Mouse (Mus musculus) limb, embryonic 12.5 days (tissue): Measurements from ENCODE around the gene Kcnn4. TPM values are rescaled to one million over a fixed set of nuclear protein-coding genes. Genes with fewer than 3 reads are reported as not detected.

Experiments
- ATAC-seq: fragments of 200-750 bp; cut with Nextera tagmentation; 2 replicates; pipeline ENCODE4 v1.8.0; 2017; ENCODE audit warnings: low read depth, moderate TSS enrichment; ENCODE audit not compliant: insufficient number of reproducible peaks, insufficient read depth, low FRiP score, low TSS enrichment
- H3K27ac ChIP-seq: fragments of 300-500 bp; sonication (generic); 2 replicates; pipeline ENCODE4 v1.5.1; 2016; ENCODE audit warnings: mild to moderate bottlenecking, moderate library complexity
- H3K27me3 ChIP-seq: fragments of 300-500 bp; sonication (generic); 2 replicates; pipeline ENCODE4 v1.6.1; 2016; ENCODE audit warnings: mild to moderate bottlenecking, moderate library complexity
- H3K36me3 ChIP-seq: fragments of 300-500 bp; sonication (generic); 2 replicates; pipeline ENCODE4 v1.6.1; 2016; ENCODE audit warnings: mild to moderate bottlenecking, moderate library complexity
- H3K4me1 ChIP-seq: fragments of 300-500 bp; sonication (generic); replicated peaks from 2 replicates; pipeline ENCODE4 v1.6.1; 2016
- H3K4me2 ChIP-seq: fragments of 300-500 bp; sonication (generic); 2 replicates; pipeline ENCODE4 v1.6.1; 2016; ENCODE audit warnings: mild to moderate bottlenecking, moderate library complexity
- H3K4me3 ChIP-seq: fragments of 300-500 bp; sonication (generic); replicated peaks from 2 replicates; pipeline ENCODE4 v1.5.1; 2016; ENCODE audit warnings: mild to moderate bottlenecking
- H3K9ac ChIP-seq: fragments of 300-500 bp; sonication (generic); replicated peaks from 2 replicates; pipeline ENCODE4 v1.6.1; 2016; ENCODE audit warnings: mild to moderate bottlenecking, moderate library complexity
- H3K9me3 ChIP-seq: fragments of 300-500 bp; sonication (generic); 2 replicates; pipeline ENCODE4 v1.6.1; 2016; ENCODE audit warnings: mild to moderate bottlenecking, moderate library complexity
- WGBS: fragments of 180-500 bp; shearing (Covaris S2); methylation state at CpG from one replicate; pipeline ENCODE4 v1.1.7; 2016; 5-methylcytosine and 5-hydroxymethylcytosine counted together
- polyA plus RNA-seq: library from polyadenylated mRNA; unstranded; fragments of >200 nt; fragmentation: Nextera tagmentation; extraction: Ambion mirVana; gene quantifications from 2 replicates; pipeline ENCODE4 v1.2.1, GENCODE M21; 2016

The Kcnn4 gene
- polyA plus RNA-seq, 1 experiment from 2014 or later = 2.1 TPM

DNA sequence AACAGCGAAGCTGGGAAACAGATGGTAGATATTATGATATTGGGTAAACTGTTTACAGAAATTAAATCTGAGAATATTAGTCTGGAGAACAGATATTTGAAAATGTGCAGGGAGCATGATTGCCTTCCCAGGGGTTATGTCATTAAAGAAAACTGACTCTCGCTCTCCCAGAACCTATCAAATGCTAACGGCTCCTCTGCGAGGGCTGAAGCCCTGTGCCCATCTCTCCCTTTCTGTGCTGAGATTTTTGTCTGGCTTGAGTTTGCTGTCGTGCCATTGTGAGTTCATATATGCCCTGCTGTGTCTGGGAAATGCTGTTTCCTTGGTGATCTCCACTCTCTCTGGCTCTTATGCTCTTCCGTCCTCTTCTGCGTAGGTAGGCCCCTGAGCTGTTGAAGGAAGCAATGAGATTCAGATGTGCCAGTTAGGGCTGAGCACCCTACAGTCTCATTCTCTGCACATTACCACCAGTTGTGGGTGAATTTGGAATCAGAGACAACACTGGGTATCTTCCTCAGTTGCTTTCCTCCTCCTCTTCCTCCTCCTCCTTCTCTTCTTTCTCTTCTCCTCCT, 26.3 kb upstream of the Kcnn4 start:
- Histone ChIP-seq H3K9me3 (0 out of 2 replicates have a peak, but pooled peaks cover 5% of the 10 kb centered on the region), H3K4me2 (no peak overlapping the region), H3K4me1 (no peaks in the 10 kb centered on the region), H3K36me3 (no peaks in the 10 kb centered on the region), H3K4me3 (no peak overlapping the region), H3K9ac (no peak overlapping the region), H3K27me3 (0 out of 2 replicates have a peak, but pooled peaks cover 4% of the 10 kb centered on the region), H3K27ac (no peak overlapping the region)
- no peak for ATAC-seq
- WGBS = 72% methylated on average over 7 of the region's 7 CpGs

DNA sequence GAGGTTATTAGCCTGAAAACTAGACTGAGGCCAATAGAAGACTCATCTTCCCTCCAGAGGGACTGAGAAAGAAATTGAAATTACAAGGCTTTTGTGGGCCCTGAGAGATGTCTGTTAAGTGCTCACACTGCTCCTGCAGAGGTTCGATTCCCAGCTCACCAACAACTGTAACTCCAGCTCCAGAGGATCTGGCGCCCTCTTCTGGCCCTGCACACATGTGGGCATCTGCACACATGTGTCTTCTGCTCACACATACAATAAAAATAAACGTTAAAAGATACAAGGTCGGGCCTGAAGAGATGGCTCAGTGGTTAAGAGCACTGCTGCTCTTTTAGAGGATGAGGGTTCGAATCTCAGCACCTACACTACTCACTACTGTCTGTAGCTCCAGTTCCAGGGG, 23.6 kb upstream of the Kcnn4 start:
- Histone ChIP-seq H3K27ac (no peak overlapping the region), H3K36me3 (no peaks in the 10 kb centered on the region), H3K4me3 (no peak overlapping the region), H3K4me2 (no peak overlapping the region), H3K27me3 (0 out of 2 replicates have a peak, but pooled peaks cover 7% of the 10 kb centered on the region), H3K9me3 (no peaks in the 10 kb centered on the region), H3K4me1 (no peaks in the 10 kb centered on the region), H3K9ac (no peak overlapping the region)
- no peak for ATAC-seq
- WGBS = 69% methylated on average over 5 of the region's 5 CpGs

DNA sequence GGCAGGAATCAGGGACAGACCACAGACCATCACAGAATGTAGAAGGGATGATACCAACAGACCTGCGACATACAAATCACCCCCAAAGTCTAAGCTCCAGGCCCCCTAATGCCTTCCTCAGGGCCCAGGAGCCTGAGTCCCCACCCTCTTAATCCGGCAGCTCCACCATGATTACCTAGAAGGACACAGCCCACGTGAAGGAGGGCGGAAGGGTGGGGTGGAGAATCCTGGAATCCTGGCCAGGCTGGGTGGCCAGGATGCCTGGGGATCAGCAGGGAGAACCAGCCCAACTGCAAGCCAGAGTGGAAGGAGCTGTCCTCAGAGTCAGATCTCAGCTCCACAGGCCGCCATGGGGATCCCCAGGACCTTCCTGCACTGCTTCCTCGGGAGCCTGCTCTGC, 21.2 kb upstream of the Kcnn4 start, which contains the start of gene Lypd5:
Gene Lypd5 (plus strand): TSS at position 301 of the 400 bp plus-strand sequence.
- 41% methylated on average over 6 of the region's 6 CpGs for WGBS
- Histone ChIP-seq H3K9ac (no peak within 1 kb of the TSS), H3K4me2 (no peak within 1 kb of the TSS), H3K4me1 (no peaks in the 10 kb centered on the region), H3K9me3 (no peaks in the 10 kb centered on the region), H3K4me3 (no peak within 1 kb of the TSS), H3K27ac (no peak within 1 kb of the TSS), H3K36me3 (no peaks in the 10 kb centered on the region), H3K27me3 (peaks cover 17% of the 10 kb centered on the region)
- no peak for ATAC-seq

DNA sequence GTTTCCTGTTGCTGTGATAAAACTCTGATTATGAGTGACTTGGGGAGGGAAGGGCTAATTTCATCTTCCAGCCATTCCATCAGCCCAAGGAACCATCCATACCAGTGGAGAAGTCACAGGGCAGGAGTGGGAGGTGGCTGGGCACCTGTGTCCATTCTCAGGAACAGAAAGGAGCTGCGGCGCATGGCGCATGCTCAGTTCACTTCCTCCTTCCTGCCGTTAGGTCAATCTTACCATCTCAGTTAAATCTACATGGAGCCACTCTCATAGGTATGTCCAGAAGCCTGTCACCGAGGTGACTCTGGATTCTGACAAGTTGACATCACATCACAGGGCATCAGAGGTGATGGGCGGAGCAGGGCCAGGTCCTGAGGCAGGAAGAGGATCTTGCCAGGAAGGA, 14.4 kb upstream of the Kcnn4 start:
- 86% methylated on average over 6 of the region's 6 CpGs for WGBS

DNA sequence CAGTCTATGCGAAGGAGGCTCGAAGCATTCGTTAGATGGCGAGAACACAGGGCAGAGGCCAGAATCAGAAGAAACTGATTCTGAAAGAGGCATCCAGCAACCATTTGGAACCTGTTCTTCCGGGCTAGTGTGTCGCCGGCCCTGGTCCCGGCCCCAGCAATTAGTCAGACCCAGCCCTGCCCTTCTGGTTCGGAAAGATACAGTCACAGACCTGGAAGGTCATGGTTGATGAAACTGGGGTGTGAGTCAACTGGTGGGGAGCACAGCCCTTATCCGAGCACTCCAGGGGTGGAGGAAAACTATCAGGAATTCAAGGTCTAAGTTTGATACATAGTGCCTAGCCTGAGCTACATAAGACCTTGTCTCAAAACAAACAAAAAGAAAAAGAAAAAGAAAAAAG, 14.0 kb upstream of the Kcnn4 start:
- Histone ChIP-seq H3K27me3 (peaks cover 18% of the 10 kb centered on the region), H3K9me3 (peaks cover 7% of the 10 kb centered on the region; the same call in 1 of the 2 replicates), H3K4me2 (no peak overlapping the region), H3K27ac (no peak overlapping the region), H3K4me3 (no peak overlapping the region), H3K36me3 (no peaks in the 10 kb centered on the region), H3K4me1 (no peaks in the 10 kb centered on the region), H3K9ac (no peak overlapping the region)
- WGBS = 82% methylated on average over 10 of the region's 10 CpGs
- ATAC-seq = no peak

More for the DNA sequence above, 14.4 kb upstream of the Kcnn4 start:
- Histone ChIP-seq H3K9ac (no peak overlapping the region), H3K4me3 (no peak overlapping the region), H3K27me3 (peaks cover 18% of the 10 kb centered on the region), H3K27ac (no peak overlapping the region), H3K9me3 (peaks cover 7% of the 10 kb centered on the region; the same call in 1 of the 2 replicates), H3K4me1 (no peaks in the 10 kb centered on the region), H3K4me2 (no peak overlapping the region), H3K36me3 (no peaks in the 10 kb centered on the region)
- no peak for ATAC-seq

DNA sequence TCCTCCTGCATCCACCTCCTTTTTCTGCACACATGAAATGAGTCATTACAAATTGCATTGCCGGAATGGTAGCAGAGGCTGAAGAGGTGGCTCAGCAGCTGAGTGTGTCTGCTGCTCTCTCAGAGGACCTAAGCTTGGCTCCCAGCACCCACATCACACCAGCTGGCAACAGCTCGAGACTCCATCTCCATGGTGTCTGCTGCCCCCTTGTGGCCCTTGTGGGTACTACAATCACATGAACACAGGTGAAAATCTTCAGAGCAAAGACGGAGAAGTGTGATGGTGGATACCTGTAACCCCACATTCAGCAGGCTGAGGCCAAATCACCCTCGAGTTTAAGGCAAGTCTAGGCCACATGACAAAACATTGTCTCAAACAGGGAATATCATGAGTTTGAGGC, 12.2 kb upstream of the Kcnn4 start:
- WGBS = 46% methylated on average over 4 of the region's 4 CpGs
- H3K4me2 ChIP-seq = no peak overlapping the region
- H3K36me3 ChIP-seq = no peaks in the 10 kb centered on the region
- no peak overlapping the region for H3K27ac ChIP-seq
- no peaks in the 10 kb centered on the region for H3K4me1 ChIP-seq
- H3K4me3 ChIP-seq = no peak overlapping the region
- no peak overlapping the region for H3K9ac ChIP-seq
- ATAC-seq = no peak
- peaks cover 7% of the 10 kb centered on the region; the same call in 1 of the 2 replicates for H3K9me3 ChIP-seq
- peaks cover 11% of the 10 kb centered on the region for H3K27me3 ChIP-seq

DNA sequence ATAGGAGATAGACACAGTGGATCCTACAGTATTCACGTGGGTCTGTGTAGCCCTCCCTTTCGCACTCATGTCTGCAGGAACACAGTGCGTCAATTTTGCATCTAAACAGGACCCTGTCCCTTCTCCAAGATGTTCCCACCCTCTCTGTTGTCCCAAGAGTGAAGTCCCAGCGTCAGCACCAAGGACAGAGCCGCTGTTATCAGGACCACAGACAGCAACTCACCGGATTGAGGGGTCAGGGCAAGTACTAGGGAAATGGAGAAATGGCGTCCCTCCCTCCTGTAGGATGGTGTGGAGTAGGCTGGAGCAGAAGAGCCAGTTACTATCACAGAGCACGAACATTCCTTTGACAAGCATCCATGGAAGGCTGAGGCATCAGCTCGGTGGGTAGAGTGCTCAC, 10.8 kb upstream of the Kcnn4 start:
- no peaks in the 10 kb centered on the region for H3K4me1 ChIP-seq
- H3K27me3 ChIP-seq = peaks cover 8% of the 10 kb centered on the region
- H3K9me3 ChIP-seq = peaks cover 7% of the 10 kb centered on the region; the same call in 1 of the 2 replicates
- H3K4me2 ChIP-seq = no peak overlapping the region
- H3K4me3 ChIP-seq = no peak overlapping the region
- H3K36me3 ChIP-seq = no peaks in the 10 kb centered on the region
- 23% methylated on average over 9 of the region's 9 CpGs for WGBS
- no peak for ATAC-seq
- no peak overlapping the region for H3K9ac ChIP-seq
- H3K27ac ChIP-seq = no peak overlapping the region

DNA sequence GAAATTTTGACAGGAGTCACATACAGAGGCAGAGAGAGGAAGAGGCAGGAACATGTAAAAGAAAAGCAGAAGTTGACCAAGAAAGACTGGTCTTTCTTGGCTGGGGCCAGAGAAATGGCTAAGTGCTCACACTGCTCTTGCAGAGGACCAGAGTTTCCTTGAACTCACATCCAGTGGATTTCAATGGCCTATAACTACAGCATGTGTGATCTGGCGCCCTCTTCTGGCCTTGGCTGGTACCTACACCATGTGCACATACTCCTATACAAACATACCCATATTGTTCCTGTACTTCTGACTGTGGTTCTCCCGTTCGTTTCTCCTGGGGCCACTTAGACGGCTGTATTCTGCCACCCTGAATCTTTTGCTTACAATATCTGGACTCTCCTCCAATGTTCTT, 9.1 kb upstream of the Kcnn4 start:
- H3K4me3 ChIP-seq = no peak overlapping the region
- no peak for ATAC-seq
- WGBS = 71% methylated on average over 4 of the region's 4 CpGs

DNA sequence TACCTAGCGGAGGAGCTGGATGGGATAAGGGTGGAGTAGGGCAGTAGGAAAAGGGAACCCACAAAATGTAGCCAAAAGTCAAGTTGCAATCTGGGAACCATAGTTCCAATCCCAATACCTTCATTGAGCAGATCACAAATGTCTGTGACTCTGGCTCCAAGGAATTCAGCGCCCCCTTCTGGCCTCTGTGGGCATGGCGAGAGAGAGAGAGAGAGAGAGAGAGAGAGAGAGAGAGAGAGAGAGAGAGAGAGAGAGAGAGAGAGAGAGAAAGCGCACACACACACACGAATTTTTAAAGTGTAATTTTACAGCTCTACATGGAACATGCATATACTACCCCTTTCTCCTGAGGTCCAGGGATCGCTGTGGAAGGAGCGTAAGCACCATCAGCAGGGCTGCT, 6.8 kb upstream of the Kcnn4 start:
- H3K4me3 ChIP-seq = no peak overlapping the region
- H3K9me3 ChIP-seq = no peaks in the 10 kb centered on the region
- no peak overlapping the region for H3K4me2 ChIP-seq
- WGBS = 28% methylated on average over 6 of the region's 7 CpGs
- H3K27ac ChIP-seq = no peak overlapping the region
- no peak overlapping the region for H3K9ac ChIP-seq
- ATAC-seq = no peak
- H3K4me1 ChIP-seq = no peaks in the 10 kb centered on the region
- no peaks in the 10 kb centered on the region for H3K36me3 ChIP-seq
- no peaks in the 10 kb centered on the region; the same call in none of the 2 replicates for H3K27me3 ChIP-seq

More for the DNA sequence above, 9.1 kb upstream of the Kcnn4 start:
- H3K9me3 ChIP-seq = peaks cover 7% of the 10 kb centered on the region; the same call in 1 of the 2 replicates
- no peak overlapping the region for H3K9ac ChIP-seq
- peaks cover under 1% of the 10 kb centered on the region for H3K27me3 ChIP-seq
- H3K27ac ChIP-seq = no peak overlapping the region
- no peaks in the 10 kb centered on the region for H3K36me3 ChIP-seq
- H3K4me2 ChIP-seq = no peak overlapping the region
- no peaks in the 10 kb centered on the region for H3K4me1 ChIP-seq

DNA sequence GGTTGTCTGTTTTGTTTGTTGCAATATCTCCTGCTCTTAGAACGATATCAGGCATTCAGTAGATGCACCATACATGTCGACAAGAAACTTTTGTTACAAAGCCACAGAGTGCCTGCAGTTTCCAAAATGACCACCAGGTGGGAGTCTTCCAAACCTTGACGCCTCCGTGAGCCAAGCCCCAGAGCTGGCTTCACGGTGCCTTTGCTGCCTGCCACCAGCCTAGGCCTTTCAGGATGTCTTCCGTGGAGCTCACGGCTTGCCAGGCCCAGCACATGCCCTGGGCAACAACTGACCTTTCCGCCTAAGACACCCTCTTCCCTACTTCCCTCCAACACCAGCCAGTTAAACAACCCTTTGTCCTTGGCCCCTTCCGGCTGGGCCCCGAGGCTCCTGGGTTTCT, 5.2 kb upstream of the Kcnn4 start:
- H3K36me3 ChIP-seq = no peaks in the 10 kb centered on the region
- 22% methylated on average over 10 of the region's 10 CpGs for WGBS
- peaks cover under 1% of the 10 kb centered on the region for H3K27me3 ChIP-seq
- H3K4me3 ChIP-seq = no peak overlapping the region
- no peaks in the 10 kb centered on the region for H3K9me3 ChIP-seq
- no peak overlapping the region; the same call in 1 of the 2 replicates for H3K9ac ChIP-seq
- H3K4me1 ChIP-seq = peaks cover 5% of the 10 kb centered on the region
- ATAC-seq = 0 out of 2 replicates have a peak, but pooled peaks have one; percentile 38
- no peak overlapping the region for H3K27ac ChIP-seq
- no peak overlapping the region for H3K4me2 ChIP-seq

DNA sequence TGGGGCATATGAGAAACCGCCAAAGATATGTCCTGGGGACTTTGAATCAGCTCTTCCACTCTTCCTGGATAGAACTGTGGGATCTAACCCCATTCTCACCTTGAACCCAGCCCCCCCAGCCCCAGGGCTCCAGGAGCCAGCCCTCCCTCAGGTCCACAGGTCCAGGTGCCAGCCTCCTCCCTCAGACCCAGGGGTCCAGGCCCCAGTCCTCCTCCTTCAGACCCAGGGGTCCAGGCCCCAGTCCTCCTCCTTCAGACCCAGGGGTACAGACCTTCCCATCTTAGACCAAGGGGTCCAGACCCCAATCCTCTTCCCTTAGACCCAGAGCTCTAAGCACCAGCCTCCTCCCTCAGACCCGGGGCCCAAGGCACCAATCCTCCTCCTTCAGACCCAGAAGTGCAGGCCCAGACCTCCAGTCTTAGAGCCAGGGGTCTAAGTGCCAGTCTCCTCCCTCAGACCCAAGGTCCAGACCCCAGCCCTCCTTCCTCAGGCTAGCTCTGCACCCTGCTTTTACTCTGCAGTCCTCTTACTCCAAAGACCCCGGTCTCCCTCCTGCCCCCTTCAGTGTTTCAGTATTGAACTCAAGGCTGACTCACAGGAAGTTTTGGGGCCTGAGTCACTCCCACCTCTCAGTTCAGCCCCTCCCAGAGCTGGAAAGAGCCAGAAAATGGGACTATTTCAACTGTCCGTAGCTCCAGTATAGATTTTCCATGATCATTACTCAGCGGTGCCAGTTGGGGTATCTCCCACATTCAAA, 4.6 kb upstream of the Kcnn4 start:
- WGBS = 87% methylated on average over 5 of the region's 5 CpGs

More for the DNA sequence above, 4.6 kb upstream of the Kcnn4 start:
- Histone ChIP-seq H3K4me1 (peaks cover 11% of the 10 kb centered on the region), H3K4me3 (no peak overlapping the region), H3K27me3 (peaks cover 6% of the 10 kb centered on the region), H3K36me3 (no peaks in the 10 kb centered on the region), H3K9ac (no peak overlapping the region; the same call in 1 of the 2 replicates), H3K9me3 (no peaks in the 10 kb centered on the region), H3K27ac (no peak overlapping the region), H3K4me2 (no peak overlapping the region)
- ATAC-seq = peak; percentile 54; the same call in 1 of the 2 replicates
